Mouse (Mus musculus) macrophage (primary cell): ENCODE results near the gene Gimap1. TPM values are rescaled to one million over a fixed set of nuclear protein-coding genes. Genes with fewer than 3 reads are reported as not detected.

Experiments
- H3K27ac ChIP-seq: fragments of 350-480 bp; formaldehyde crosslinking; 2 replicates; pipeline ENCODE4 v1.9.0; 2021
- H3K36me3 ChIP-seq: fragments of 350-480 bp; formaldehyde crosslinking; 2 replicates; pipeline ENCODE4 v1.9.0; 2021; ENCODE audit errors: inconsistent target
- H3K4me3 ChIP-seq: fragments of 350-480 bp; formaldehyde crosslinking; 2 replicates; pipeline ENCODE4 v1.9.0; 2021; ENCODE audit errors: inconsistent target
- H3K79me2 ChIP-seq: fragments of 350-480 bp; formaldehyde crosslinking; 2 replicates; pipeline ENCODE4 v1.9.0; 2021; ENCODE audit errors: inconsistent target
- WGBS: methylation state at CpG from one replicate; pipeline ENCODE4 v1.1.7; 2026; ENCODE audit warnings: inconsistent platforms; ENCODE audit not compliant: missing documents; 5-methylcytosine and 5-hydroxymethylcytosine counted together
- polyA plus RNA-seq: library from polyadenylated mRNA; stranded (reverse); fragments of 250-400 nt; gene quantifications from 3 replicates; pipeline ENCODE4 v1.2.4, GENCODE M21; 2018; ENCODE audit warnings: inconsistent platforms

Gimap1 gene
- polyA plus RNA-seq, 1 experiment from 2014 or later, result not detected

- H3K79me2 ChIP-seq, result no peaks in the 10 kb centered on the region
- WGBS, result 65% methylated on average over 8 of the region's 8 CpGs
- no peak overlapping the region for H3K27ac ChIP-seq
- H3K4me3 ChIP-seq, result no peak overlapping the region
- H3K36me3 ChIP-seq, result no peaks in the 10 kb centered on the region
Observed at GRCm38 (mm10) chr6:48723468-48723867, 15.4 kb upstream of the Gimap1 start.

- no peak overlapping the region for H3K4me3 ChIP-seq
- H3K27ac ChIP-seq, result no peak overlapping the region
- H3K36me3 ChIP-seq, result no peaks in the 10 kb centered on the region
- WGBS, result 25% methylated on average over 1 of the region's 1 CpGs
- no peaks in the 10 kb centered on the region for H3K79me2 ChIP-seq
Observed at GRCm38 (mm10) chr6:48725476-48725875, 13.4 kb upstream of the Gimap1 start.

GRCm38 (mm10) chr6:48727761-48728160 lies 11.1 kb upstream of the Gimap1 start:
- no peak overlapping the region for H3K4me3 ChIP-seq
- no peaks in the 10 kb centered on the region for H3K79me2 ChIP-seq
- H3K36me3 ChIP-seq, result no peaks in the 10 kb centered on the region
- WGBS, result 76% methylated on average over 5 of the region's 5 CpGs
- H3K27ac ChIP-seq, result no peak overlapping the region

GRCm38 (mm10) chr6:48732864-48733304 lies 6.0 kb upstream of the Gimap1 start:
- Histone ChIP-seq H3K27ac (no peak overlapping the region), H3K36me3 (no peaks in the 10 kb centered on the region), H3K79me2 (no peaks in the 10 kb centered on the region), H3K4me3 (no peak overlapping the region)
- 4% methylated on average over 8 of the region's 8 CpGs for WGBS

- Histone ChIP-seq H3K27ac (no peak overlapping the region), H3K4me3 (no peak overlapping the region), H3K79me2 (no peaks in the 10 kb centered on the region), H3K36me3 (no peaks in the 10 kb centered on the region)
- 75% methylated on average over 1 of the region's 1 CpGs for WGBS
Observed at GRCm38 (mm10) chr6:48733660-48734059, 5.2 kb upstream of the Gimap1 start.

- Histone ChIP-seq H3K4me3 (no peak overlapping the region), H3K79me2 (no peaks in the 10 kb centered on the region), H3K36me3 (no peaks in the 10 kb centered on the region), H3K27ac (no peak overlapping the region)
- 0% methylated on average over 2 of the region's 2 CpGs for WGBS
Observed at GRCm38 (mm10) chr6:48737053-48737452, 1.8 kb upstream of the Gimap1 start.

- Histone ChIP-seq H3K36me3 (no peaks in the 10 kb centered on the region), H3K27ac (no peak overlapping the region), H3K79me2 (no peaks in the 10 kb centered on the region), H3K4me3 (no peak overlapping the region)
- WGBS, result 65% methylated on average over 5 of the region's 5 CpGs
Observed at GRCm38 (mm10) chr6:48737688-48738087, 1.2 kb upstream of the Gimap1 start.

GRCm38 (mm10) chr6:48739780-48740055 lies 864 bp downstream of the Gimap1 start:
- no peaks in the 10 kb centered on the region for H3K36me3 ChIP-seq
- 12% methylated on average over 3 of the region's 3 CpGs for WGBS
- no peak overlapping the region for H3K27ac ChIP-seq
- H3K79me2 ChIP-seq, result no peaks in the 10 kb centered on the region
- no peak overlapping the region for H3K4me3 ChIP-seq

- Histone ChIP-seq H3K36me3 (no peaks in the 10 kb centered on the region), H3K79me2 (no peaks in the 10 kb centered on the region), H3K27ac (no peak overlapping the region), H3K4me3 (no peak overlapping the region)
- 19% methylated on average over 3 of the region's 3 CpGs for WGBS
Observed at GRCm38 (mm10) chr6:48740501-48741169, 1.8 kb downstream of the Gimap1 start.

GRCm38 (mm10) chr6:48741273-48741672 lies 2.4 kb downstream of the Gimap1 start:
- 0% methylated on average over 3 of the region's 3 CpGs for WGBS
- no peaks in the 10 kb centered on the region for H3K79me2 ChIP-seq
- no peak overlapping the region for H3K27ac ChIP-seq
- no peak overlapping the region for H3K4me3 ChIP-seq
- H3K36me3 ChIP-seq, result no peaks in the 10 kb centered on the region

- WGBS, result 51% methylated on average over 9 of the region's 9 CpGs
- Histone ChIP-seq H3K79me2 (no peaks in the 10 kb centered on the region), H3K27ac (no peak overlapping the region)
Observed at GRCm38 (mm10) chr6:48741711-48742206, 2.9 kb downstream of the Gimap1 start.

GRCm38 (mm10) chr6:48742422-48743351 lies 3.8 kb downstream of the Gimap1 start:
- no peaks in the 10 kb centered on the region for H3K79me2 ChIP-seq
- H3K36me3 ChIP-seq, result no peaks in the 10 kb centered on the region
- 86% methylated on average over 47 of the region's 52 CpGs for WGBS
- no peak overlapping the region for H3K27ac ChIP-seq
- no peak overlapping the region for H3K4me3 ChIP-seq

More at GRCm38 (mm10) chr6:48741711-48742206, 2.9 kb downstream of the Gimap1 start:
- no peaks in the 10 kb centered on the region for H3K36me3 ChIP-seq
- H3K4me3 ChIP-seq, result no peak overlapping the region

- Histone ChIP-seq H3K27ac (no peak overlapping the region), H3K79me2 (no peaks in the 10 kb centered on the region), H3K36me3 (no peaks in the 10 kb centered on the region), H3K4me3 (no peak overlapping the region)
- 19% methylated on average over 2 of the region's 2 CpGs for WGBS
Observed at GRCm38 (mm10) chr6:48745490-48745889, 6.6 kb downstream of the Gimap1 start.

GRCm38 (mm10) chr6:48745959-48746889 lies 7.4 kb downstream of the Gimap1 start, which contains the start of gene Gimap5:
Gene Gimap5 (plus strand): TSS chr6:48746197.
- Histone ChIP-seq H3K36me3 (no peaks in the 10 kb centered on the region), H3K27ac (no peak within 1 kb of the TSS), H3K79me2 (no peaks in the 10 kb centered on the region), H3K4me3 (no peak within 1 kb of the TSS)
- 3% methylated on average over 16 of the region's 16 CpGs for WGBS
